22 mouse cellular contexts compared by ENCODE assay signal in the genomic region with DNA sequence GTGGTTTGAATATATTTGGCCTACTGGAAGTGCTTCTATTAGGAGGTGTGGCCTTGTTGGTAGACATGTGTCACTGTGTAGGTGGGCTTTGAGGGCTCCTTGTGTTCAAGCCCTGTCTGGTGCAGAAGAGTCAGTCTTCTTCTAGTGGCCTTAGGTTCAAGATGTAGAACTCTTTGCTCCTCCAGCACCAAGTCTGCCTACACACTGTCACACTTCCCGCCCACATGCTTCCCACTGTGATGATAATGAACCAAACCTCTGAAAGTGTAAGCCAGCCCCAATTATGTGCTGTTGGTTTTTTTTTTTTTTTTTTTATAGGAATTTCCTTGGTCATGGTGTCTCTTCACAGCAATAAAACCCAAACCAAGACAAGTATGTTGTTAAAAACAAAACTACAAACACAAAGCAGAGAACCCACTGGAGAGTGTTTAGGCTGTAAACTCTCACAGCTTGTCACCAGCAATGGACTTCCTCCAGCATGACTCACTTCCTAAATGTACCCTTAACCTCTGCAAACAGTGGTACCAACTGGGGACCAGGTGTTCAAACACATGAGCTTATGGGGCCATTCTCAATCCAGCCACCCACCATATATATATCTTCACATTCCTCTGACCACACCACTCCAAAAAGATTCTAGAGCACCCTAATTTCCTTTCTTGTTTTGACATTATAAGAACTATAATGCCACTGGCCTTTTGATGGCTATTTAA.
"Had no signal": no experiment of that assay in that cellular context is flagged by ENCODE, and none has a peak within 500 bp of the region (broad histone marks: within the 10 kb centered on the region; RNA-seq: fewer than 3 reads in every experiment).

No protein-coding gene starts in this region.

- H3K9ac ChIP-seq: limb, embryonic 13.5 days; liver, embryonic 12.5 days; liver, embryonic 15.5 days; lung, embryonic 15.5 days; midbrain, embryonic 12.5 days; midbrain, embryonic 15.5 days; neural tube, embryonic 12.5 days; neural tube, embryonic 15.5 days had no signal

- DNase-seq: kidney, adult 2 months; kidney, postnatal 25 days; layer of hippocampus, adult 9-11 months; liver; lung, adult 18-20 months; lung, postnatal 10 days; lung, postnatal 36 days; right cerebral cortex, postnatal 25 days; thymus, adult 2 months; thymus, postnatal 14 days; thymus, postnatal 4 days had no signal

- H3K27me3 ChIP-seq: limb, embryonic 13.5 days; liver, embryonic 12.5 days; liver, embryonic 15.5 days; lung, embryonic 15.5 days; midbrain, embryonic 12.5 days; neural tube, embryonic 12.5 days; neural tube, embryonic 15.5 days had no signal

- H3K9me3 ChIP-seq: limb, embryonic 10.5 days; limb, embryonic 13.5 days; liver, embryonic 12.5 days; liver, embryonic 15.5 days; lung, embryonic 15.5 days; midbrain, embryonic 12.5 days; midbrain, embryonic 15.5 days; neural tube, embryonic 12.5 days; neural tube, embryonic 15.5 days had no signal

- H3K4me3 ChIP-seq: layer of hippocampus, adult 2 months; limb, embryonic 10.5 days; limb, embryonic 13.5 days; liver, embryonic 12.5 days; liver, embryonic 15.5 days; lung, embryonic 15.5 days; midbrain, embryonic 12.5 days; midbrain, embryonic 15.5 days; neural tube, embryonic 12.5 days; neural tube, embryonic 15.5 days had no signal

- H3K36me3 ChIP-seq: limb, embryonic 10.5 days; limb, embryonic 13.5 days; liver, embryonic 12.5 days; liver, embryonic 15.5 days; lung, embryonic 15.5 days; midbrain, embryonic 12.5 days; midbrain, embryonic 15.5 days; neural tube, embryonic 12.5 days; neural tube, embryonic 15.5 days had no signal

- H3K27ac ChIP-seq: kidney, postnatal 0 days; layer of hippocampus, adult 2 months; limb, embryonic 13.5 days; liver, embryonic 12.5 days; liver, embryonic 15.5 days; lung, embryonic 15.5 days; midbrain, embryonic 12.5 days; midbrain, embryonic 15.5 days; neural tube, embryonic 12.5 days; neural tube, embryonic 15.5 days had no signal

- H3K4me1 ChIP-seq: limb, embryonic 13.5 days; liver, embryonic 12.5 days; liver, embryonic 15.5 days; midbrain, embryonic 12.5 days; midbrain, embryonic 15.5 days; neural tube, embryonic 12.5 days had no signal

- ATAC-seq: liver, embryonic 12.5 days; midbrain, embryonic 15.5 days had no signal

- H3K4me2 ChIP-seq: limb, embryonic 13.5 days; liver, embryonic 12.5 days; liver, embryonic 15.5 days; lung, embryonic 15.5 days; midbrain, embryonic 12.5 days; midbrain, embryonic 15.5 days; neural tube, embryonic 12.5 days; neural tube, embryonic 15.5 days had no signal
